Mouse (Mus musculus) hindbrain, embryonic 10.5 days (tissue): ENCODE results near the gene Hemgn. TPM values are rescaled to one million over a fixed set of nuclear protein-coding genes. Genes with fewer than 3 reads are reported as not detected.

Experiments
- DNase-seq: peaks from one replicate; pipeline ENCODE4 v3.0.0-alpha.2; 2017; ENCODE audit warnings: low spot score
- H3K27ac ChIP-seq: fragments of 300-500 bp; sonication (generic); 2 replicates; pipeline ENCODE4 v1.5.1; 2016; ENCODE audit warnings: mild to moderate bottlenecking, moderate library complexity
- H3K27me3 ChIP-seq: fragments of 300-500 bp; sonication (generic); 2 replicates; pipeline ENCODE4 v1.6.1; 2016; ENCODE audit warnings: mild to moderate bottlenecking; ENCODE audit not compliant: poor library complexity, insufficient read depth, severe bottlenecking
- H3K36me3 ChIP-seq: fragments of 300-500 bp; sonication (generic); 2 replicates; pipeline ENCODE4 v1.6.1; 2016; ENCODE audit warnings: mild to moderate bottlenecking, moderate library complexity
- H3K4me1 ChIP-seq: fragments of 300-500 bp; sonication (generic); replicated peaks from 2 replicates; pipeline ENCODE4 v1.6.1; 2016; ENCODE audit warnings: mild to moderate bottlenecking
- H3K4me3 ChIP-seq: fragments of 300-500 bp; sonication (generic); 2 replicates; pipeline ENCODE4 v1.5.1; 2016; ENCODE audit warnings: mild to moderate bottlenecking, moderate library complexity
- H3K9me3 ChIP-seq: fragments of 300-500 bp; sonication (generic); 2 replicates; pipeline ENCODE4 v1.6.1; 2016; ENCODE audit warnings: mild to moderate bottlenecking, moderate library complexity
- WGBS: fragments of 180-500 bp; shearing (Covaris S2); methylation state at CpG from one replicate; pipeline ENCODE4 v1.1.7; 2016; 5-methylcytosine and 5-hydroxymethylcytosine counted together
- polyA plus RNA-seq: library from polyadenylated mRNA; unstranded; fragments of >200 nt; fragmentation: Nextera tagmentation; extraction: Ambion mirVana; gene quantifications from 2 replicates; pipeline ENCODE4 v1.2.1, GENCODE M21; 2016

Hemgn gene
- polyA plus RNA-seq, 1 experiment from 2014 or later: 14.3 TPM

- no peaks in the 10 kb centered on the region for H3K9me3 ChIP-seq
- peaks cover 5% of the 10 kb centered on the region; the same call in 1 of the 2 replicates for H3K36me3 ChIP-seq
- peak overlapping the region; percentile 50; the same call in 1 of the 2 replicates for H3K27ac ChIP-seq
- DNase-seq: peak; percentile 17
- no peaks in the 10 kb centered on the region for H3K27me3 ChIP-seq
- H3K4me1 ChIP-seq: peaks cover 39% of the 10 kb centered on the region
- 45% methylated on average over 6 of the region's 6 CpGs for WGBS
- no peak overlapping the region for H3K4me3 ChIP-seq
Observed at GRCm38 (mm10) chr4:46448886-46449285, 35.6 kb upstream of the Hemgn start.

GRCm38 (mm10) chr4:46447461-46447860, 34.2 kb upstream of the Hemgn start:
- H3K27ac ChIP-seq: 0 out of 2 replicates have a peak overlapping the region, but pooled peaks have one; percentile 12
- H3K9me3 ChIP-seq: no peaks in the 10 kb centered on the region
- 70% methylated on average over 1 of the region's 1 CpGs for WGBS
- H3K27me3 ChIP-seq: no peaks in the 10 kb centered on the region
- H3K4me3 ChIP-seq: no peak overlapping the region
- peaks cover 29% of the 10 kb centered on the region for H3K4me1 ChIP-seq
- no peak for DNase-seq
- no peaks in the 10 kb centered on the region for H3K36me3 ChIP-seq

DNA sequence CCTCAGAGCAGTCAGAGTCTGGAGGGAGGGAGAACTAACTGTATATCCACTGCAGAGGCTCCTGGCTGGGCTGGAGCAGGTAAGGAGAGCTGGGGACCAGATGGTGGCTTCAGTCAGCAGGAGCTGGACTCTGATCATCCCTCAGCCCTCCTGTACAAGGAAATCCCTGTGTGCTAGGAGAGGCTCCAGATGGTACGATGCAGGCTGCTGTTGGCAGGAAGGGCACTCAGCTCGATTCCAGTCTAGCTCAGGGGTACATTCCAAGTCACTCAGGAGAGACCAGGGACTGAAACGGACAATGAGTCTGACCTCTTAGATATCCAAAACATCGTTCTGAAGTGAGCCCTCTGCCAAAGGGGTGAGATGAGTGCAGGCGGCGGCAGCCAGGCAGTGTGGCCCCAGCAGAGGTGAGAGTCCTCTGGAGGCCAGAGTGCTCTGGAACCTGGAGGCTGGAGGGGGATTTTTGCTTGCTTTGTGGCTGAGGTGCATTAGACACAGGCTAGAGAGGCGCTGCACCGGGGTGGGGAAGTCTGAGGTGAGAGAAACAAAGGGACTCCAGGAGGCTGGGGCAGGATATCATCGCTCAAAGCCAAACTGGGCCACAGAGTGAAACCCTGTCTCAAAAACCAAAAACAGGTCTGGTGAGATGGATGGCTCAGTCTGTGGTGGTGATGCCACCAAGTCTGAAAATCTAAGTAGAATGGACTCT, 32.1 kb upstream of the Hemgn start:
- 46% methylated on average over 9 of the region's 9 CpGs for WGBS
- Histone ChIP-seq H3K27ac (0 out of 2 replicates have a peak overlapping the region, but pooled peaks have one; percentile 17), H3K27me3 (no peaks in the 10 kb centered on the region)

GRCm38 (mm10) chr4:46442501-46442900, 29.2 kb upstream of the Hemgn start:
- Histone ChIP-seq H3K27me3 (no peaks in the 10 kb centered on the region), H3K27ac (no peak overlapping the region), H3K9me3 (no peaks in the 10 kb centered on the region), H3K4me1 (peaks cover 6% of the 10 kb centered on the region), H3K4me3 (no peak overlapping the region), H3K36me3 (no peaks in the 10 kb centered on the region)
- WGBS: 83% methylated on average over 4 of the region's 4 CpGs
- DNase-seq: no peak

More for the DNA sequence above, 32.1 kb upstream of the Hemgn start:
- Histone ChIP-seq H3K36me3 (no peaks in the 10 kb centered on the region), H3K4me3 (no peak overlapping the region), H3K9me3 (no peaks in the 10 kb centered on the region), H3K4me1 (peaks cover 24% of the 10 kb centered on the region)
- no peak for DNase-seq

- no peak for DNase-seq
- peaks cover 5% of the 10 kb centered on the region for H3K4me1 ChIP-seq
- no peaks in the 10 kb centered on the region for H3K9me3 ChIP-seq
- H3K36me3 ChIP-seq: no peaks in the 10 kb centered on the region
- H3K4me3 ChIP-seq: no peak overlapping the region
- H3K27ac ChIP-seq: no peak overlapping the region
- H3K27me3 ChIP-seq: no peaks in the 10 kb centered on the region
- 89% methylated on average over 12 of the region's 12 CpGs for WGBS
Observed at GRCm38 (mm10) chr4:46432339-46433036, 19.2 kb upstream of the Hemgn start.

- WGBS: 59% methylated on average over 10 of the region's 10 CpGs
- H3K4me3 ChIP-seq: no peak overlapping the region
- H3K27ac ChIP-seq: no peak overlapping the region
- DNase-seq: no peak
- no peaks in the 10 kb centered on the region for H3K9me3 ChIP-seq
- peaks cover 5% of the 10 kb centered on the region for H3K4me1 ChIP-seq
- no peaks in the 10 kb centered on the region for H3K27me3 ChIP-seq
- no peaks in the 10 kb centered on the region for H3K36me3 ChIP-seq
Observed at GRCm38 (mm10) chr4:46428903-46429499, 15.7 kb upstream of the Hemgn start.

- Histone ChIP-seq H3K9me3 (no peaks in the 10 kb centered on the region), H3K36me3 (no peaks in the 10 kb centered on the region), H3K27me3 (no peaks in the 10 kb centered on the region), H3K4me3 (no peak overlapping the region), H3K4me1 (no peaks in the 10 kb centered on the region), H3K27ac (no peak overlapping the region; the same call in 1 of the 2 replicates)
- no peak for DNase-seq
- WGBS: 80% methylated on average over 8 of the region's 8 CpGs
Observed at GRCm38 (mm10) chr4:46422625-46423024, 9.3 kb upstream of the Hemgn start.

DNA sequence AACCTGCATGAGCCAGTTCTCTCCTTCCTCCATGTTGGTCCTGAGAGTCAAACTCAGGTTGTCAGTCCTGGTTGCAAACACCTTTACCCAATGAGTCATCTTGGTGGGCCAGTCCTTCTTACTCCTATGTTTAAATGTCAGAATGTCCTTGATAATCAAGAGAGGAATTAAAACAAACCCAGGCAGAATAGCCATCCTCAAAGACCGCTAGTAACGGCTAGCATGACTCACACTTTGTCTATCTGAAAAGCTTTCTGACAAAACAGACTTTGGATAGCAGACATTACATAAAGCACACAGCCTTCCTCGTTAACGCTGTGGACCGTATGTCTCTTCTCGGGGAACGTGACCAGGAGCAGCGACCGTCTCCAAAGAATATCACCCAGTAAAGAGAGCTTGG, 5.5 kb upstream of the Hemgn start:
- no peak overlapping the region for H3K27ac ChIP-seq
- H3K27me3 ChIP-seq: no peaks in the 10 kb centered on the region
- WGBS: 91% methylated on average over 9 of the region's 9 CpGs
- DNase-seq: no peak
- no peaks in the 10 kb centered on the region for H3K9me3 ChIP-seq
- H3K4me3 ChIP-seq: no peak overlapping the region
- H3K36me3 ChIP-seq: no peaks in the 10 kb centered on the region
- no peaks in the 10 kb centered on the region for H3K4me1 ChIP-seq

GRCm38 (mm10) chr4:46417491-46417890, 4.2 kb upstream of the Hemgn start:
- H3K36me3 ChIP-seq: no peaks in the 10 kb centered on the region
- H3K4me3 ChIP-seq: no peak overlapping the region
- no peak overlapping the region for H3K27ac ChIP-seq
- H3K4me1 ChIP-seq: no peaks in the 10 kb centered on the region
- 63% methylated on average over 3 of the region's 3 CpGs for WGBS
- no peak for DNase-seq
- H3K9me3 ChIP-seq: no peaks in the 10 kb centered on the region
- no peaks in the 10 kb centered on the region for H3K27me3 ChIP-seq

GRCm38 (mm10) chr4:46412113-46412512, 1.2 kb downstream of the Hemgn start:
- Histone ChIP-seq H3K27ac (no peak overlapping the region), H3K9me3 (no peaks in the 10 kb centered on the region), H3K4me1 (no peaks in the 10 kb centered on the region), H3K27me3 (no peaks in the 10 kb centered on the region), H3K36me3 (no peaks in the 10 kb centered on the region), H3K4me3 (no peak overlapping the region)
- no peak for DNase-seq
- WGBS: 71% methylated on average over 1 of the region's 1 CpGs

GRCm38 (mm10) chr4:46411489-46411888, 1.8 kb downstream of the Hemgn start:
- Histone ChIP-seq H3K27me3 (no peaks in the 10 kb centered on the region), H3K4me1 (no peaks in the 10 kb centered on the region), H3K4me3 (no peak overlapping the region), H3K27ac (no peak overlapping the region), H3K9me3 (no peaks in the 10 kb centered on the region), H3K36me3 (no peaks in the 10 kb centered on the region)
- DNase-seq: no peak
- 82% methylated on average over 6 of the region's 6 CpGs for WGBS

DNA sequence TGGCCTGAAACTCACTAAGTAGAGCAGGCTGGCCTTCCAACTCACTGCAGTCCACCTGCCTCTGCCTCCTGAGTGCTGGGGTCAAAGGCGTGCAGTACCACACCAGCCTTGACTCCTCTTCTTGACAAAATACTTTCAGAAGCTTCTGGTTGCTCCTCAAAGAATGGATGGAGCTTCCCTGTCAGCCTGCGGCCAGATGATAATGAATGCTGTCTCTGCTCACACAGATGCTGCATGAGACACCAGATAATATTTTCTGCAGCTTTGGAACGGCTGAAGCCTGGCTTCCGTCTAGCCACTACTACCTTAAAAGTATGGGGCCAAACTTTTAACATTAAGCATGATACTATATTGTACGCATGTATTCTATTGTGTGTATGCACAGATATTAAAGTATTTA, 2.6 kb downstream of the Hemgn start:
- no peaks in the 10 kb centered on the region for H3K4me1 ChIP-seq
- no peaks in the 10 kb centered on the region for H3K27me3 ChIP-seq
- H3K27ac ChIP-seq: peak overlapping the region; percentile 35; the same call in 1 of the 2 replicates
- H3K36me3 ChIP-seq: no peaks in the 10 kb centered on the region
- 86% methylated on average over 5 of the region's 5 CpGs for WGBS
- DNase-seq: no peak
- no peaks in the 10 kb centered on the region for H3K9me3 ChIP-seq
- no peak overlapping the region for H3K4me3 ChIP-seq
